Mouse (Mus musculus) limb, embryonic 11.5 days (tissue): ENCODE measurements at regions not wholly inside any gene's neighbourhood (a gene's known extent, or its start where the extent isn't known, plus 50 kb on each side); places are given as distances from the start of the nearest gene placed in this dataset.
A peak's percentile ranks its signal among the peaks of the same experiment; 100 is the strongest.

Experiments
- ATAC-seq: fragments of 200-750 bp; cut with Nextera tagmentation; 2 replicates; pipeline ENCODE4 v1.8.0; 2017; ENCODE audit warnings: low read depth; ENCODE audit not compliant: insufficient number of reproducible peaks, low FRiP score, low TSS enrichment
- DNase-seq: peaks from one replicate; pipeline ENCODE4 v3.0.0-alpha.2; 2015; ENCODE audit warnings: low spot score
- H3K27ac ChIP-seq: fragments of 300-500 bp; sonication (generic); replicated peaks from 2 replicates; pipeline ENCODE4 v1.5.1; 2014; ENCODE audit warnings: low read depth, mild to moderate bottlenecking, low read length
- H3K27me3 ChIP-seq: fragments of 300-500 bp; sonication (generic); 2 replicates; pipeline ENCODE4 v1.6.1; 2014; ENCODE audit warnings: mild to moderate bottlenecking, low read length, mixed read lengths; ENCODE audit not compliant: control insufficient read depth, insufficient read depth
- H3K36me3 ChIP-seq: fragments of 300-500 bp; sonication (generic); 2 replicates; pipeline ENCODE4 v1.6.1; 2014; ENCODE audit warnings: mild to moderate bottlenecking, low read length, moderate library complexity, mixed read lengths; ENCODE audit not compliant: control insufficient read depth, insufficient read depth
- H3K4me1 ChIP-seq: fragments of 300-500 bp; sonication (generic); 2 replicates; pipeline ENCODE4 v1.6.1; 2014; ENCODE audit warnings: low read length, mixed read lengths; ENCODE audit not compliant: control insufficient read depth, insufficient read depth
- H3K4me2 ChIP-seq: fragments of 300-500 bp; sonication (generic); 2 replicates; pipeline ENCODE4 v1.6.1; 2014; ENCODE audit warnings: low read depth, mild to moderate bottlenecking, moderate library complexity; ENCODE audit not compliant: severe bottlenecking
- H3K4me3 ChIP-seq: fragments of 300-500 bp; sonication (generic); 2 replicates; pipeline ENCODE4 v1.5.1; 2014; ENCODE audit warnings: low read depth, low read length
- H3K9ac ChIP-seq: fragments of 300-500 bp; sonication (generic); 2 replicates; pipeline ENCODE4 v1.6.1; 2014; ENCODE audit warnings: mild to moderate bottlenecking, low read length
- H3K9me3 ChIP-seq: fragments of 300-500 bp; sonication (generic); 2 replicates; pipeline ENCODE4 v1.6.1; 2016; ENCODE audit warnings: low read length; ENCODE audit not compliant: control insufficient read depth
- WGBS: fragments of 180-500 bp; shearing (Covaris S2); extraction: QIAGEN DNeasy Blood & Tissue Kit; methylation state at CpG from one replicate; pipeline ENCODE4 v1.1.7; 2014; 5-methylcytosine and 5-hydroxymethylcytosine counted together

- H3K9me3 ChIP-seq, result no peaks in the 10 kb centered on the region; the same call in 1 of the 2 replicates
- H3K4me2 ChIP-seq, result peak overlapping the region; percentile 42
- ATAC-seq (peak; percentile 81), DNase-seq (peak; percentile 97)
- no peaks in the 10 kb centered on the region for H3K27me3 ChIP-seq
- H3K4me3 ChIP-seq, result no peak overlapping the region; the same call in 1 of the 2 replicates
- H3K9ac ChIP-seq, result peak overlapping the region; percentile 45; the same call in 1 of the 2 replicates
- 3% methylated on average over 35 of the region's 35 CpGs for WGBS
- peak overlapping the region; percentile 62; the same call in 1 of the 2 replicates for H3K27ac ChIP-seq
- no peaks in the 10 kb centered on the region for H3K36me3 ChIP-seq
- peaks cover 29% of the 10 kb centered on the region for H3K4me1 ChIP-seq
These were observed 49.9 kb upstream of the Cstad start for GRCm38 (mm10) chr2:30544782-30545435.
